Mouse (Mus musculus) forebrain, postnatal 0 days (tissue): ENCODE data around the gene Pdia2. TPM values are rescaled to one million over a fixed set of nuclear protein-coding genes. Genes with fewer than 3 reads are reported as not detected.

Experiments used
- ATAC-seq: fragments of 200-750 bp; cut with Nextera tagmentation; 2 replicates; pipeline ENCODE4 v1.8.0; 2017; ENCODE audit warnings: mild to moderate bottlenecking, moderate library complexity
- DNase-seq: peaks from one replicate; pipeline ENCODE4 v3.0.0-alpha.2; 2015
- H3K27ac ChIP-seq: fragments of 300-500 bp; sonication (generic); 2 replicates; pipeline ENCODE4 v1.5.1; 2014; ENCODE audit warnings: low read depth, mild to moderate bottlenecking, antibody characterized with exemption, low read length, moderate library complexity, mixed read lengths
- H3K27me3 ChIP-seq: fragments of 300-500 bp; sonication (generic); 2 replicates; pipeline ENCODE4 v1.6.1; 2014; ENCODE audit warnings: mild to moderate bottlenecking, low read length, mixed read lengths; ENCODE audit not compliant: insufficient read depth
- H3K36me3 ChIP-seq: fragments of 300-500 bp; sonication (generic); 2 replicates; pipeline ENCODE4 v1.6.1; 2014; ENCODE audit warnings: mild to moderate bottlenecking, moderate library complexity; ENCODE audit not compliant: insufficient read depth
- H3K4me1 ChIP-seq: fragments of 300-500 bp; sonication (generic); 2 replicates; pipeline ENCODE4 v1.6.1; 2014; ENCODE audit warnings: antibody characterized with exemption; ENCODE audit not compliant: insufficient read depth
- H3K4me2 ChIP-seq: fragments of 300-500 bp; sonication (generic); 2 replicates; pipeline ENCODE4 v1.6.1; 2014; ENCODE audit warnings: low read depth, mild to moderate bottlenecking, moderate library complexity
- H3K4me3 ChIP-seq: fragments of 300-500 bp; sonication (generic); 2 replicates; pipeline ENCODE4 v1.5.1; 2014; ENCODE audit warnings: low read depth, low read length, mixed read lengths
- H3K9ac ChIP-seq: fragments of 300-500 bp; sonication (generic); 2 replicates; pipeline ENCODE4 v1.6.1; 2014; ENCODE audit warnings: mild to moderate bottlenecking
- H3K9me3 ChIP-seq: fragments of 300-500 bp; sonication (generic); 2 replicates; pipeline ENCODE4 v1.6.1; 2016; ENCODE audit warnings: low read length
- CTCF ChIP-seq: sonication (generic); IDR thresholded peaks from 2 replicates; pipeline ENCODE4 v1.5.1; 2016; ENCODE audit warnings: antibody characterized with exemption, control low read depth, low read depth
- WGBS: fragments of 180-500 bp; shearing (Covaris S2); extraction: QIAGEN DNeasy Blood & Tissue Kit; methylation state at CpG from one replicate; pipeline ENCODE4 v1.1.7; 2014; 5-methylcytosine and 5-hydroxymethylcytosine counted together
- polyA plus RNA-seq: library from polyadenylated mRNA; unstranded; fragments of >200 nt; fragmentation: Nextera tagmentation; extraction: Ambion mirVana; gene quantifications from 2 replicates; pipeline ENCODE4 v1.2.1, GENCODE M21; 2015
- total RNA-seq: library from RNA; depleted of rRNA; stranded (reverse); fragments of >200 nt; gene quantifications from 2 replicates; pipeline ENCODE4 v1.2.3, GENCODE M21; 2014

Gene Pdia2
- total and polyA plus RNA-seq, 2 experiments from 2014 or later: not detected

DNA sequence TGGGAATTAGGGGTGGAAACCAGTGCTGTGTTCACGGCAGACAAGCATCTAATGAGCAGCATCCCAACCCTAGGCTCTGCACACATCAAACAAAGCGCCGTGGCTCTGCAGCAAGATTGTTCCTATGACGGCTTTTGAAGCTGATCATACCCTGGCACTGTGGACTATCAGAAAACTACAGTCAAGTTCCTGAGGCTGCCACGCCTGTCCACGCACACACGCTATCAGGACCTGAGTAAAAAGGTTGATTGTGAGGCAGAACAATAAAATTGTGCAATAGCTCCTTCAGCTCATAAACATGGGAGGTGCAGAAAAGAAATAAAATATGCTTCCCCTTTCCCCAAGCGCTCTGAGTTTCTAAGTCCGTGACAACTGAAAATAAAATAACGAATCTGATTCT, 38.8 kb upstream of the Pdia2 start:
- 83% methylated on average over 10 of the region's 10 CpGs for WGBS

DNA sequence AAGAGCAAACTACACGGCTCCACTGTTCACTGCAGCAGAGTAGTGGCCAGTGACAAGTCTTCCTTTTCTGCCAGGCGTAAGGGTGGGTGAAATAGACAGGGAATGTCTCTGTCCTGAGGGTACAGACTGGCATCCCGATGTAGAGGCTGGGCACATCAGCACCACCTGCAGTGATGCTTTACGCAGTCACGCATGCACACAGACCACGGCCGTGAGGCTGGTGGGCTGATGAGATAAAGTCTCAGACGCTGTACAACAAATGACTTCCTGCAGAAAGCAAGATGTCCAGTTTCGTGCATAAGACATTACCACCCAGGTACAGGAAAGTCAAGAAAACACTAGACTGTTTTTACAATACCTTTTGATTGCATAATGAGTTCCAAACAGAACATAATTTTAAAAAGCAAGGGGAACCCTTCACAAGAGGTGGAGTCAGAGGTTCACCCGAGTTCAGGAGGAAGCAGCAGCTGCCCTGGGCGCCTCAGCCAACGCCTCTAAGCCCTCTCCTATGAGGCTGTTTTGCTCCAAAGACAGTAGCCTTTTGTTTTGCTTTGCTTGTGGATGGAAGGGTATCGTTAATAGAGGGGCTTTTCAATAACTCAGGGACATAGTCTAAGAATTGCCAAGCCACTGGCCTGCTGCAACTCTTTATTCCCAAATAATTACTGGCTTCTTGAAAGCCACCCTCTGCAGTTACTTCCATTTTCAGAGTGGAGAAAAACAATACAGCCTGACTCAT, 36.4 kb upstream of the Pdia2 start:
- WGBS: 49% methylated on average over 13 of the region's 13 CpGs
- H3K27me3 ChIP-seq: no peaks in the 10 kb centered on the region

More for the DNA sequence above, 38.8 kb upstream of the Pdia2 start:
- no peak for DNase-seq
- TF ChIP-seq CTCF: no peak
- Histone ChIP-seq H3K4me3 (no peak overlapping the region), H3K4me1 (no peaks in the 10 kb centered on the region), H3K27ac (no peak overlapping the region), H3K36me3 (no peaks in the 10 kb centered on the region), H3K9me3 (no peaks in the 10 kb centered on the region), H3K27me3 (no peaks in the 10 kb centered on the region), H3K9ac (no peak overlapping the region), H3K4me2 (no peak overlapping the region)
- no peak for ATAC-seq

DNA sequence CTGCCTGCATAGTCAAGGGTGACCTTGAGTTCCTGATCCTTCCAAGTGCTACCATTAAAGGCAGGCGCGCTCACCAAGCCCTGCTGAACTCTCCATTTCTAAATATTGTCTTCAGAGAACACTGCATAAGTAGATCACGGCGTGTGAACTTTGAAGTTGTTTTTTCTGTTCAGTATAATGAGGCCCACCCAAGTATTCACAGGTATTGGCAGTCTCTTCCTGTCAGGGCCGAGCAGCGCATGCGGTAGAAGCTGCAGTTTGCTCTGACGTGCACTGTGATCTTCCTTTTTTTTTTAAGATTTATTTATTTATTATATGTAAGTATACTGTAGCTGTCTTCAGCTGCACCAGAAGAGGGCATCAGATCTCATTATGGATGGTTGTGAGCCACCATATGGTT, 35.5 kb upstream of the Pdia2 start:
- no peak for TF ChIP-seq CTCF
- Histone ChIP-seq H3K4me3 (no peak overlapping the region), H3K36me3 (no peaks in the 10 kb centered on the region), H3K9me3 (no peaks in the 10 kb centered on the region), H3K4me2 (no peak overlapping the region), H3K9ac (no peak overlapping the region), H3K4me1 (no peaks in the 10 kb centered on the region), H3K27ac (no peak overlapping the region), H3K27me3 (no peaks in the 10 kb centered on the region)
- DNase-seq: no peak
- 89% methylated on average over 8 of the region's 8 CpGs for WGBS
- ATAC-seq: no peak

More for the DNA sequence above, 36.4 kb upstream of the Pdia2 start:
- DNase-seq: no peak
- H3K4me2 ChIP-seq: no peak overlapping the region
- no peaks in the 10 kb centered on the region for H3K36me3 ChIP-seq
- TF ChIP-seq CTCF: no peak
- H3K9ac ChIP-seq: no peak overlapping the region
- H3K9me3 ChIP-seq: no peaks in the 10 kb centered on the region
- H3K4me1 ChIP-seq: no peaks in the 10 kb centered on the region
- H3K4me3 ChIP-seq: no peak overlapping the region
- no peak overlapping the region for H3K27ac ChIP-seq
- ATAC-seq: no peak

DNA sequence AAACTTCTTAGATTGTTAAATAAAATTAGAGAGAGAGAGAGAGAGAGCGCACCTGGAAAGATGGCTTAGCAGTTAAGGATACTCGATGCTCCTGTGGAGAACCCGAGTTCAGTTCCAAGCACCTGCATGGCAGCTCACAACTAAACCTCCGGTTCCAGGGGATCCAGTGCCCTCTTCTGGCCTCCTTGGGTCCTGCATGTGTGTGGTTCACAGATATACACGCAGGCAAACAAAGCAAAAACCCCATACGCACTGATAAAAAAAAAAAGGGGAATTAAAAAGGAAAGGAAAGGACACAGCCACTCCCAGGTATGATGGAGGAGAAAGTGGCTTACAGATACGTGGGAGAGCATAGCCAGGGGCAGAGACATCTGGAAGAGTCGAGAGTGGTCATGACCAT, 34.0 kb upstream of the Pdia2 start:
- Histone ChIP-seq H3K27ac (no peak overlapping the region), H3K4me2 (no peak overlapping the region), H3K4me1 (no peaks in the 10 kb centered on the region), H3K36me3 (no peaks in the 10 kb centered on the region), H3K9ac (no peak overlapping the region), H3K4me3 (no peak overlapping the region), H3K9me3 (no peaks in the 10 kb centered on the region), H3K27me3 (no peaks in the 10 kb centered on the region)
- DNase-seq: no peak
- TF ChIP-seq CTCF: no peak
- 73% methylated on average over 8 of the region's 8 CpGs for WGBS
- ATAC-seq: no peak

DNA sequence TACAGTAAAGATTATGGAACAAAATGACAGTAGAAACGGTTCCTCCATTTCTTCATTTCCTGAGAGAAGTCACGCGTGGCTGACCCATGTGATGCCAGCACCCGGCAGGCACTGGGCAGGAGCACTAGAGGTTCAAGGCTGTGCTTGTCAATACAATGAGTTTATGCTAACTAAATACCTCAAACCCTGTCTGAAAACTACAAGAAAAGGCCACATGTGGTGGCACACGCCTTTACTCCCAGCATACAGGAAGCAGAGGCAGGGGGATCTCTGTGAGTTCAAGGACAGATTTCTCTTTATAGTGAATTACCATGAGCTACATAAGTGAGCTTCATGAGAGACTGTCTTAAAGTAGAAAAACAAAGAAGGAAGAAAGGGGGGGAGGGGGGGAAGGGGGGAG, 32.3 kb upstream of the Pdia2 start:
- H3K4me1 ChIP-seq: no peaks in the 10 kb centered on the region
- WGBS: 89% methylated on average over 5 of the region's 5 CpGs
- no peak for DNase-seq
- no peaks in the 10 kb centered on the region for H3K36me3 ChIP-seq
- no peaks in the 10 kb centered on the region for H3K27me3 ChIP-seq
- no peak overlapping the region for H3K4me2 ChIP-seq
- no peak for ATAC-seq
- H3K27ac ChIP-seq: no peak overlapping the region
- H3K4me3 ChIP-seq: no peak overlapping the region
- no peak overlapping the region for H3K9ac ChIP-seq
- TF ChIP-seq CTCF: no peak
- no peaks in the 10 kb centered on the region for H3K9me3 ChIP-seq

DNA sequence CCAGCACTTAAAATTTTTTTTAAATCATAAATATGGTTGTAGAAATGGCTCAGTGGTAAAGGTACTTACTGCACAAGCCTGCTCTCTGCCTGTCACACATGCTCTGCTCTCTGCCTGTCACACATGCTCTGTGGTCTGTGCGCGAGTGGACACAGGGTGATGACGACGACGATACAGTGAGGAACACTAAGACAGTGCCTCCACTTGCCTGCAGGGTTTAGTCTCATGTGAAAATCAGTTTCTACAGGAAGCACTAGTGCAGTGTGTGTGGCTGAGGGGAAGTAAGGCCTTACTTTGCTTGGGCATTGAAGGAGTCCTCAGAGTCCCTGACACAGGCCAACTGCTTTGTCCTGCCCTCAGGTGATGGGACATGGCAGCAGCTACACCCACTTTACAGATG, 30.9 kb upstream of the Pdia2 start:
- 95% methylated on average over 5 of the region's 5 CpGs for WGBS
- Histone ChIP-seq H3K4me1 (no peaks in the 10 kb centered on the region), H3K4me2 (no peak overlapping the region), H3K4me3 (no peak overlapping the region), H3K9me3 (no peaks in the 10 kb centered on the region), H3K27me3 (no peaks in the 10 kb centered on the region), H3K36me3 (no peaks in the 10 kb centered on the region), H3K9ac (no peak overlapping the region), H3K27ac (no peak overlapping the region)
- TF ChIP-seq CTCF: no peak
- DNase-seq: no peak
- no peak for ATAC-seq

DNA sequence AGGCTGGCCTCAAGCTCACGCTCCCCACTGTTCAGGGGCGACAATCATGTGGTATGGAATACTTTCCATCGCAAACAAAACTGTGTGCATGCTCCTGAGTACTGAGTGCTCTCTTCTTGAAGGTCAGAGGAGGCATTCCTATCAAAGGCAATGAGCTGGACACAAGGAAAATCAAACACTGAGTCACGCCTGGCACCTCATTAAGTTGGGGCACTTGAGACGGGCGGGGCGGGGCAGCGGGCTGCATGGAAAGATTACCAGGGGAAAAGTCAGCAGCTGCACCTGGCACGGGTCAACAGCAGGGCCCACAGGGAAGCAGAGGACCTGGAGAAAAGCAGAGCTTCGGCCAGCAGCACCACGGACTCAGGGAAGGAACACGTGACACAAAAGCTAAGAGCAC, 26.3 kb upstream of the Pdia2 start:
- no peaks in the 10 kb centered on the region for H3K4me1 ChIP-seq
- 86% methylated on average over 12 of the region's 12 CpGs for WGBS
- ATAC-seq: no peak
- no peak overlapping the region for H3K27ac ChIP-seq
- no peak overlapping the region for H3K4me2 ChIP-seq
- no peaks in the 10 kb centered on the region for H3K36me3 ChIP-seq
- H3K9me3 ChIP-seq: no peaks in the 10 kb centered on the region
- H3K27me3 ChIP-seq: no peaks in the 10 kb centered on the region
- no peak for DNase-seq
- H3K4me3 ChIP-seq: no peak overlapping the region
- TF ChIP-seq CTCF: no peak
- no peak overlapping the region for H3K9ac ChIP-seq
